Mouse (Mus musculus) C2C12 (cell line): ENCODE results near the gene Elf5.

Source experiments
- CEBPB ChIP-seq: IDR thresholded peaks from one replicate; pipeline ENCODE4 v1.6.1; 2011; ENCODE audit warnings: low read depth, mild to moderate bottlenecking, control low read depth, moderate library complexity
- CTCF ChIP-seq: IDR thresholded peaks from one replicate; pipeline ENCODE4 v1.5.1; 2011; ENCODE audit not compliant: control insufficient read depth, insufficient read depth, insufficient read length
- FOSL1 ChIP-seq: IDR thresholded peaks from one replicate; pipeline ENCODE4 v1.8.0; 2011; ENCODE audit warnings: mild to moderate bottlenecking, low read length; ENCODE audit not compliant: poor library complexity, insufficient read depth, severe bottlenecking
- MAX ChIP-seq: IDR thresholded peaks from one replicate; pipeline ENCODE4 v1.6.1; 2011; ENCODE audit warnings: mild to moderate bottlenecking, control low read depth
- MYOD1 ChIP-seq: IDR thresholded peaks from one replicate; pipeline ENCODE4 v1.6.1; 2011; ENCODE audit warnings: low read depth; ENCODE audit not compliant: control insufficient read depth, insufficient read length
- USF1 ChIP-seq: IDR thresholded peaks from one replicate; pipeline ENCODE4 v1.6.1; 2011; ENCODE audit warnings: low read depth, mild to moderate bottlenecking, control low read depth, moderate library complexity

GRCm38 (mm10) chr2:103436534-103436933 lies 25.0 kb downstream of the Elf5 start:
- TF ChIP-seq CTCF (no peak), USF1 (no peak), FOSL1 (no peak), MYOD1 (no peak), MAX (no peak), CEBPB (no peak)
